Comparison of ENCODE assay signal across 9 mouse cellular contexts in genomic region chr9:78506002-78506721, GRCm38 (mm10). TPM values are rescaled to one million over a fixed set of nuclear protein-coding genes. Genes with fewer than 3 reads are reported as not detected.
DNase-seq lines count a peak whose midpoint lies in the region; ATAC-seq and TF ChIP-seq lines count a peak whose summit lies in the region.
"Had no signal": no experiment of that assay in that cellular context is flagged by ENCODE, and none has a peak within 500 bp of the region (broad histone marks: within the 10 kb centered on the region; RNA-seq: fewer than 3 reads in every experiment).

No protein-coding gene starts in this region.

- WGBS in liver, embryonic 11.5 days = 19% methylated on average over 11 of the region's 11 CpGs

- H3K4me2 ChIP-seq in CH12.LX (ENCODE audit: insufficient read depth, low read depth, poor library complexity, severe bottlenecking) = peak overlapping the region; percentile 12; the same call in 1 of the 2 replicates
- H3K4me2 ChIP-seq in liver, embryonic 11.5 days = peak overlapping the region; percentile 52
- H3K4me2 ChIP-seq: embryonic facial prominence, embryonic 13.5 days had no signal

- peak overlapping the region; percentile 13; the same call in 1 of the 2 replicates for H3K27ac ChIP-seq in CH12.LX (ENCODE audit: insufficient read depth, low read depth)
- H3K27ac ChIP-seq in liver, embryonic 11.5 days (ENCODE audit: low read depth, low read length) = peak overlapping the region; percentile 78
- H3K27ac ChIP-seq: embryonic facial prominence, embryonic 13.5 days had no signal

- TF ChIP-seq EP300 in CH12.LX (IDR thresholded peaks at IDR 0.05; ENCODE audit: low read length) = no peak

- dilution Hi-C loops in CH12.LX (cut with MboI; ENCODE audit: extremely low pct_ligation_motif_present, extremely low pct_unique_long_range_greater_than_20kb, low sequenced_read_pairs) = no loop called here

- H3K36me3 ChIP-seq in CH12.LX (replicated peaks in 1 of 2; ENCODE audit: control insufficient read depth in 1 of 2, insufficient read depth in 1 of 2, low read length in 1 of 2) (peaks cover 11 to 14% of the 10 kb centered on the region in 2 experiments), E14TG2a.4 (ENCODE audit: insufficient read depth, low read length) (peaks cover 9% of the 10 kb centered on the region)
- no peaks in the 10 kb centered on the region for H3K36me3 ChIP-seq in liver, embryonic 11.5 days (ENCODE audit: control insufficient read depth, insufficient read depth, low read length)
- H3K36me3 ChIP-seq: embryonic facial prominence, embryonic 13.5 days had no signal

- no peak for TF ChIP-seq POLR2A in CH12.LX (IDR thresholded peaks at IDR 0.05; ENCODE audit: low read depth, low read length)

- no peak for DNase-seq in CH12.LX (ENCODE audit: extremely low read depth)
- DNase-seq in kidney, adult 11 months = peak; percentile 68
- DNase-seq in liver, embryonic 11.5 days (ENCODE audit: low spot score) = peak; percentile 60
- DNase-seq in lung, postnatal 14 days = no peak
- no peak for DNase-seq in gastrocnemius, adult 8-10 months (ENCODE audit: low spot score in 2 of 2)
- no peak for DNase-seq in urinary bladder, postnatal 36 days (ENCODE audit: low spot score in 2 of 2)

- H3K27me3 ChIP-seq in CH12.LX (replicated peaks) (no peaks in the 10 kb centered on the region), E14TG2a.4 (ENCODE audit: insufficient read depth, low read length) (no peaks in the 10 kb centered on the region)
- no peaks in the 10 kb centered on the region for H3K27me3 ChIP-seq in liver, embryonic 11.5 days (replicated peaks; ENCODE audit: control insufficient read depth, insufficient read depth, low read length)
- H3K27me3 ChIP-seq: embryonic facial prominence, embryonic 13.5 days had no signal

- in situ Hi-C loops in CH12.LX (cut with MboI; ENCODE audit: low pct_ligation_motif_present, low pct_unique_long_range_greater_than_20kb, low sequenced_read_pairs) = no loop called here

- peak; percentile 83 for ATAC-seq in liver, embryonic 11.5 days (replicated peaks; ENCODE audit: low FRiP score)
- ATAC-seq: inflammation-experienced regulatory T-cells, adult 6 months had no signal

- H3K9me3 ChIP-seq in CH12.LX (replicated peaks; ENCODE audit: low read length) = no peaks in the 10 kb centered on the region
- no peaks in the 10 kb centered on the region for H3K9me3 ChIP-seq in E14TG2a.4 (ENCODE audit: low read length)
- no peaks in the 10 kb centered on the region for H3K9me3 ChIP-seq in liver, embryonic 11.5 days (ENCODE audit: control insufficient read depth, low read length)
- H3K9me3 ChIP-seq: embryonic facial prominence, embryonic 13.5 days had no signal

- H3K9ac ChIP-seq in CH12.LX (ENCODE audit: insufficient read depth, low read depth) = no peak overlapping the region; the same call in 1 of the 2 replicates
- H3K9ac ChIP-seq in liver, embryonic 11.5 days (ENCODE audit: low read depth, low read length) = no peak overlapping the region
- H3K9ac ChIP-seq: embryonic facial prominence, embryonic 13.5 days had no signal

- H3K4me1 ChIP-seq in CH12.LX (ENCODE audit: control insufficient read depth in 1 of 2, insufficient read depth in 2 of 2) (peaks cover 6 to 20% of the 10 kb centered on the region in 2 experiments), E14TG2a.4 (replicated peaks; ENCODE audit: low read depth, low read length) (peaks cover 62% of the 10 kb centered on the region)
- peaks cover 14% of the 10 kb centered on the region for H3K4me1 ChIP-seq in liver, embryonic 11.5 days (replicated peaks; ENCODE audit: control insufficient read depth, insufficient read depth, low read length)

- TF ChIP-seq RAD21 in CH12.LX (IDR thresholded peaks at IDR 0.05; ENCODE audit: low read depth, low read length) = no peak

- TF ChIP-seq CTCF in CH12.LX (conservative IDR thresholded peaks at IDR 0.05 in 1 of 2, IDR thresholded peaks at IDR 0.05 in 1 of 2; ENCODE audit: low read depth in 2 of 2, low read length in 2 of 2) (no peak), E14TG2a.4 (conservative IDR thresholded peaks at IDR 0.05; ENCODE audit: low read length) (no peak)

- H3K4me3 ChIP-seq in CH12.LX (replicated peaks in 1 of 3; ENCODE audit: low read depth in 2 of 3, low read length in 2 of 3, poor library complexity in 1 of 3) (no peak overlapping the region), E14TG2a.4 (replicated peaks; ENCODE audit: low read length) (peak overlapping the region; percentile 63)
- H3K4me3 ChIP-seq in liver, embryonic 11.5 days (ENCODE audit: low read depth, low read length) = peak overlapping the region; percentile 20; the same call in 1 of the 2 replicates
- H3K4me3 ChIP-seq: embryonic facial prominence, embryonic 13.5 days had no signal

- H3K79me2 ChIP-seq in CH12.LX (replicated peaks; ENCODE audit: control insufficient read depth, extremely low read depth, insufficient read depth, poor library complexity, severe bottlenecking) = peaks cover 23% of the 10 kb centered on the region

TF ChIP-seq in CH12.LX, 34 proteins besides CTCF, POLR2A, EP300 and RAD21:
- TF ChIP-seq NELFE (IDR thresholded peaks at IDR 0.05; ENCODE audit: low read depth, low read length) (no peak), SIN3A (IDR thresholded peaks at IDR 0.05; ENCODE audit: low read length) (no peak), NRF1 (IDR thresholded peaks at IDR 0.05; ENCODE audit: low read depth, low read length) (no peak), ZNF384 (IDR thresholded peaks at IDR 0.05; ENCODE audit: low read depth, low read length) (no peak)
TF ChIP-seq in CH12.LX: peak in this region for 0.

RNA-seq across cellular contexts. Expression of gene Eef1a1, which starts 17.2 kb away (rescaled TPM):
- total RNA-seq in CH12.LX (2012; rRNA removed) (14,448 and 18,409 TPM in 2 replicates), CH12.LX (2014; rRNA removed) (21,026 and 21,314 TPM in 2 replicates)
- polyA plus RNA-seq in CH12.LX (2012; ENCODE audit: insufficient read length, low read depth) = 11,979 and 12,362 TPM in 2 replicates
- 4,536 and 4,551 TPM in 2 replicates for polyA plus RNA-seq in liver, embryonic 11.5 days (2014; fragmentation: Nextera tagmentation; extraction: Ambion mirVana)
- 100 to 1,000 TPM; 235 to 456 (median 334) TPM for total RNA-seq in gastrocnemius, adult 8-10 months (2022)

RNA-seq across cellular contexts. Expression of gene Gm17324, which starts 57.6 kb away (rescaled TPM):
- 0.46 and 0.55 TPM in 2 replicates for total RNA-seq in CH12.LX (2012; rRNA removed)
- not detected in 2 replicates for total RNA-seq in CH12.LX (2014; rRNA removed)
- polyA plus RNA-seq in CH12.LX (2012; ENCODE audit: insufficient read length, low read depth) = not detected in 2 replicates
- 0.96 and 1.2 TPM in 2 replicates for polyA plus RNA-seq in liver, embryonic 11.5 days (2014; fragmentation: Nextera tagmentation; extraction: Ambion mirVana)
- not detected for total RNA-seq in gastrocnemius, adult 8-10 months (2022)

RNA-seq across cellular contexts. Expression of gene Mto1, which starts 58.2 kb away (rescaled TPM):
- total RNA-seq in CH12.LX (2012; rRNA removed) (21.5 and 22.9 TPM in 2 replicates), CH12.LX (2014; rRNA removed) (21.5 and 22.5 TPM in 2 replicates)
- polyA plus RNA-seq in CH12.LX (2012; ENCODE audit: insufficient read length, low read depth) = 13.8 and 14.2 TPM in 2 replicates
- 43.0 and 44.4 TPM in 2 replicates for polyA plus RNA-seq in liver, embryonic 11.5 days (2014; fragmentation: Nextera tagmentation; extraction: Ambion mirVana)
- 10 to 100 TPM; 16.4 to 19.4 (median 18.0) TPM for total RNA-seq in gastrocnemius, adult 8-10 months (2022)

Comparison
In these comparisons a context has a peak if more than half of its experiments do, and no peak if none do; other contexts are left out.
1. DNase-seq: peak in kidney, adult 11 months (single experiment) and liver, embryonic 11.5 days (single experiment); none in CH12.LX (single experiment), lung, postnatal 14 days (single experiment), gastrocnemius, adult 8-10 months (0 of 2) and urinary bladder, postnatal 36 days (0 of 2).
2. H3K4me3 ChIP-seq: peak in E14TG2a.4 (single experiment) and liver, embryonic 11.5 days (single experiment); none in CH12.LX (0 of 3).
3. RNA of gene Eef1a1, which starts 17.2 kb away (total RNA-seq): 14,448 to 21,314 TPM in CH12.LX; 235 to 456 TPM in gastrocnemius, adult 8-10 months; every median in the first group is over 10 times any median in the second.